Mouse (Mus musculus) forebrain, embryonic 16.5 days (tissue): ENCODE results near the gene Aplp1. TPM values are rescaled to one million over a fixed set of nuclear protein-coding genes. Genes with fewer than 3 reads are reported as not detected.

Experiments used
- ATAC-seq: fragments of 200-750 bp; cut with Nextera tagmentation; 2 replicates; pipeline ENCODE4 v1.8.0; 2017; ENCODE audit warnings: mild to moderate bottlenecking, moderate library complexity
- H3K27ac ChIP-seq: fragments of 300-500 bp; sonication (generic); 2 replicates; pipeline ENCODE4 v1.5.1; 2014; ENCODE audit warnings: low read length, control low read depth
- H3K27me3 ChIP-seq: fragments of 300-500 bp; sonication (generic); replicated peaks from 2 replicates; pipeline ENCODE4 v1.6.1; 2014; ENCODE audit warnings: low read length; ENCODE audit not compliant: control insufficient read depth, insufficient read depth
- H3K36me3 ChIP-seq: fragments of 300-500 bp; sonication (generic); 2 replicates; pipeline ENCODE4 v1.6.1; 2014; ENCODE audit not compliant: control insufficient read depth, insufficient read depth
- H3K4me1 ChIP-seq: fragments of 300-500 bp; sonication (generic); replicated peaks from 2 replicates; pipeline ENCODE4 v1.6.1; 2014; ENCODE audit warnings: low read length; ENCODE audit not compliant: control insufficient read depth, insufficient read depth
- H3K4me2 ChIP-seq: fragments of 300-500 bp; sonication (generic); 2 replicates; pipeline ENCODE4 v1.6.1; 2014; ENCODE audit warnings: mild to moderate bottlenecking, low read length, control low read depth
- H3K4me3 ChIP-seq: fragments of 300-500 bp; sonication (generic); replicated peaks from 2 replicates; pipeline ENCODE4 v1.5.1; 2014; ENCODE audit warnings: mild to moderate bottlenecking, low read length, control low read depth
- H3K9ac ChIP-seq: fragments of 300-500 bp; sonication (generic); replicated peaks from 2 replicates; pipeline ENCODE4 v1.6.1; 2014; ENCODE audit warnings: low read depth, low read length, control low read depth
- H3K9me3 ChIP-seq: fragments of 300-500 bp; sonication (generic); 2 replicates; pipeline ENCODE4 v1.6.1; 2016; ENCODE audit warnings: low read length; ENCODE audit not compliant: control insufficient read depth
- WGBS: fragments of 180-500 bp; shearing (Covaris S2); extraction: QIAGEN DNeasy Blood & Tissue Kit; methylation state at CpG from one replicate; pipeline ENCODE4 v1.1.7; 2014; 5-methylcytosine and 5-hydroxymethylcytosine counted together
- polyA plus RNA-seq: library from polyadenylated mRNA; unstranded; fragments of >200 nt; fragmentation: Nextera tagmentation; extraction: Ambion mirVana; gene quantifications from 2 replicates; pipeline ENCODE4 v1.2.1, GENCODE M21; 2015

Gene Aplp1
- polyA plus RNA-seq, 1 experiment from 2014 or later, result 649 TPM

DNA sequence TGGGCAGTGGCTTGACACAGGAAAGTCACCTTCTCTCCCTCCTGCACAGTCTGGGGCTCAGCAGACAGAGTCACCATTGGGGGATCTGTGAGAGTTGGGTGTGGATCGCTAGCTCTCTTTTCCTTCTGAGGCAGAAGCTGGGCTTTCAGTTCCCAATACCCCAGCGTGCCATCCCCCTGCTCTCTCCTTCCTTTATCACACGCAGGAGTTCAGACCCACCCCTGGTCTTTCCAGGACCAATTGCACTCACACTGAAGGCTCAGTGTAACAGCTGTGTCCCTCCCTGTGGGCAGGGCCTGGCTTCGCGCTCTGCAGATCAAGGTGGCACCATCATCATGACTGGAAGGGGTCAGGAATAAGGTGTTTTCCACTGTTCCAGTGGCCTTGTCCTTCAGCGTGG is 8.9 kb upstream of the Aplp1 start:
- no peak overlapping the region for H3K27ac ChIP-seq
- no peaks in the 10 kb centered on the region for H3K36me3 ChIP-seq
- no peak overlapping the region for H3K4me2 ChIP-seq
- ATAC-seq, result no peak
- under 1% methylated on average over 6 of the region's 6 CpGs for WGBS
- H3K9me3 ChIP-seq, result 0 out of 2 replicates have a peak, but pooled peaks cover 2% of the 10 kb centered on the region
- peaks cover 13% of the 10 kb centered on the region for H3K4me1 ChIP-seq
- H3K9ac ChIP-seq, result no peak overlapping the region
- H3K27me3 ChIP-seq, result peaks cover 52% of the 10 kb centered on the region
- H3K4me3 ChIP-seq, result no peak overlapping the region

DNA sequence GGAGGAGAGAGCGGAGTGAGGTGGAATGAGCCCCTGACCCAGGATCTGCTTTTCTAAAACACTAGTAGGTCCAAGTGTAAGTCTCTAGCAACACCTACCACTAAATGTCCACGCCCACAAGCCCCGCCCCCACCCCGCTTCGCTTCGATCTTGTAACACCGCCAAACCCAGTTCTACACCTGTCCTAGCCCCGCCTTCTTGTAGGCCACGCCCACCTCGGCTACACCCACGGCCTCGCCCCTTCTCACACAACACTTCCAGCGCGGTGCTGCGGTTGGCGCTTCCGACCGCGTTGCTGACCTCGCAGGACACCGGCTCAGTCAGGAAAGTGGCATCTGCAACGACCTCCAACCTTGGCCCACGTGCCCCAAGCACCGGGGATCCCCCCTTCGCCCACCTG is 8.4 kb upstream of the Aplp1 start:
- Histone ChIP-seq H3K27me3 (peaks cover 49% of the 10 kb centered on the region), H3K4me2 (no peak overlapping the region), H3K4me1 (peaks cover 13% of the 10 kb centered on the region), H3K36me3 (no peaks in the 10 kb centered on the region), H3K27ac (no peak overlapping the region), H3K9me3 (0 out of 2 replicates have a peak, but pooled peaks cover 2% of the 10 kb centered on the region), H3K9ac (no peak overlapping the region), H3K4me3 (no peak overlapping the region)
- ATAC-seq, result no peak
- under 1% methylated on average over 25 of the region's 25 CpGs for WGBS

DNA sequence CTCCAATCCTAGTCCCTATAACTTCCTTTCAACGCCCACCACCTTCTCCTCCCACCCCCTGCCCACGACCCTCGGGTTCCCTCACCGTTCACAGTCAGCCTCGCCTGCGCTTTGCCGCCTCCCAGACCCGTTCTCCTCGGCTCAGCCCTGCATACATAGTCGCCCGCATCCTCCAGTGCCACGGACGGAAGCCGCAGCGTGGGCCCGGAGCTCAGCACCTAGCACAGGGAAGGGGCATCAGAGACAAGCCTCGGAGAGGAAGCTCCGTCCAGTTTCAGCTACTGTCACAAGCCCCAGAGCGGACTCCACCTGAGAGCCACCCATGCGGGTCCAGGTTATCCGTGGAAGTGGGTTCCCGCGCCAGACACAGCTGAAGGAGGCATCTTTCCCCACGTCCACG is 8.0 kb upstream of the Aplp1 start:
- H3K4me3 ChIP-seq, result no peak overlapping the region
- no peak overlapping the region for H3K9ac ChIP-seq
- WGBS, result 13% methylated on average over 25 of the region's 25 CpGs
- no peak overlapping the region for H3K27ac ChIP-seq
- 0 out of 2 replicates have a peak, but pooled peaks cover 2% of the 10 kb centered on the region for H3K9me3 ChIP-seq
- peaks cover 45% of the 10 kb centered on the region for H3K27me3 ChIP-seq
- H3K4me2 ChIP-seq, result no peak overlapping the region
- no peak for ATAC-seq
- no peaks in the 10 kb centered on the region for H3K36me3 ChIP-seq
- H3K4me1 ChIP-seq, result peaks cover 13% of the 10 kb centered on the region

DNA sequence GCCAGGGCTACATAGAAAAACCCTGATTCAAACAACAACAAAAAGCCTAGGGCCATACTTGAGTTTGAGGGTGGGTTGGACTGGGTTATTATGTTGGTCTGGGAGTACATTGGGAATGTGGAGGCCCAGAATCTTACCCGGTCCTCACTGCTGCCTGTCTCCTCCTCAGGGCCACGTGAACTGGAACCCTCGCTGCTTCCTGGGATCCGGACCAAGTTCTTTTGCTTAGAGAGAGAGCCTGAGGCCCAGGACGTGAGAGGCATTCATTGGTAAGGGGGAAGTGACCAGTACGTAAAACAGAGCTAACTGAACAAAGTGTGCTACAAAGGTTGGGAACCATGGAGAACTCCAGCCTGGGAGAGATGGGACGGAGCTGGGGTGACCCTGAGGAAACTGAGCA is 4.9 kb upstream of the Aplp1 start:
- no peaks in the 10 kb centered on the region for H3K9me3 ChIP-seq
- H3K9ac ChIP-seq, result no peak overlapping the region
- ATAC-seq, result no peak
- WGBS, result 69% methylated on average over 7 of the region's 7 CpGs
- peaks cover 7% of the 10 kb centered on the region for H3K4me1 ChIP-seq
- peaks cover 29% of the 10 kb centered on the region for H3K27me3 ChIP-seq
- no peak overlapping the region for H3K27ac ChIP-seq
- no peaks in the 10 kb centered on the region for H3K36me3 ChIP-seq
- H3K4me2 ChIP-seq, result no peak overlapping the region
- H3K4me3 ChIP-seq, result no peak overlapping the region

DNA sequence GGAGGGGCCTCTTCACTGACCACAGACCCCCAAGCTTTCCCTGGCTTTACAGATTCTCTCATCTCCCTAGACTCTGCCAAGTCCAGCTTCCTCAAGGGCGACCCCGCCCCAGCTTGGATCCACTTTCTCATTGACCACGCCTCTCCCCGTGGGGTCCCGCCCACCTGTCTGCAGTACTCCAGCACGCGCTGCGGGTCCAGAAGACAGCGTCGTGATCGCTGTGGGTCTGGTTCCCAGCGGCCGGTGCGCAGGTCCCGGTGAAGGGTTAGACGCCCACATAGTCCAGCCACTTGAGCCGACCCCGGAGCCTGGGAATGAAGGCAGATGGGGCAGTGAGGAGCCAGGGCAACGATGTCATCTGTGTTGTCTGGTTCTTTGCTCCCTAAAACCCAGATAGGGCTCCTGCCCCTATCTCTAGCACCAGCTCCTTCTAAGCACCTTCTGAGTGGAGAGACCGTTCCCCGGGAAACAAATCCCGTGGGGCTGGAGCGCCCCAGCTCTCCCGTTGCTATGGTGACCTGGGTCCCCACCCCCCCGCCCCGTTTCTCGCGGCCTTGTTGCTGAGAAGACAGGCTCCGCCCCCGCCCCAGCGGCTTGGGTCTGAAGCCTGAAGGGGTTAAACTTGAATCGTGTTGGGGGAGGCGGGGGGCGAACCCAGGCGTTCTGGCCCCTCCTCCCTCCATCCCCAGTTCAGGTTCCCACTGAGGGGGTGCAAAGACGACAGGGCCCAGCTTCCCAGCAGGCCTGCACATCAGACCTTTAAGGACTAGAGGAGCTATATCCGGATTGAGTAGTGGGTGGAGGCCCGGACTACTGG is 973 bp downstream of the Aplp1 start:
- ATAC-seq, result peak; percentile 66
- H3K27ac ChIP-seq, result peak overlapping the region; percentile 95
- H3K4me1 ChIP-seq, result peaks cover 31% of the 10 kb centered on the region
- peak overlapping the region; percentile 94 for H3K4me3 ChIP-seq
- WGBS, result under 1% methylated on average over 37 of the region's 38 CpGs
- H3K4me2 ChIP-seq, result peak overlapping the region; percentile 93
- H3K36me3 ChIP-seq, result peaks cover 23% of the 10 kb centered on the region
- no peaks in the 10 kb centered on the region for H3K9me3 ChIP-seq
- H3K27me3 ChIP-seq, result no peaks in the 10 kb centered on the region
- peak overlapping the region; percentile 96 for H3K9ac ChIP-seq

DNA sequence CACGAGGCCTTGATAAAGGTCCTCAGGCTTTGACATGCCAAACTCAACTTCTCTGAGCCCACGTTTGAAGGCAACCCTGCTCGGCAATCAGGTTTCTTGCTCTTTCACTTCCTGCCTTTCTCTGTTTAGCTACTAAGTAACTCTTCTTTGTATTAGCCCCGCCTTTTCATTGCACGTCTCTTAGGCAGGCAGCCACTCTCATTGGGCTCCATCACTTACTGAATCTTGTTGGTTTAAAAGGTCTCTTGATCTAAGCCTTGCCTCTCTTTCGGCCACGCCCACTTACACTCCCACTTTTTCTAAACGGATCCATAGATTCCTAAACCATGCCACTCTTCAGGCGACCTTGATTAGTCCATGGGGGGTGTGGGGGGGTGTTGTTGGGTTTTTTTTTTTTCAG is 1.6 kb downstream of the Aplp1 start:
- H3K27me3 ChIP-seq, result no peaks in the 10 kb centered on the region
- H3K27ac ChIP-seq, result no peak overlapping the region; the same call in 1 of the 2 replicates
- H3K4me2 ChIP-seq, result peak overlapping the region; percentile 93
- peak overlapping the region; percentile 94 for H3K4me3 ChIP-seq
- no peak for ATAC-seq
- peaks cover 23% of the 10 kb centered on the region for H3K36me3 ChIP-seq
- H3K4me1 ChIP-seq, result peaks cover 31% of the 10 kb centered on the region
- no peak overlapping the region for H3K9ac ChIP-seq
- H3K9me3 ChIP-seq, result no peaks in the 10 kb centered on the region
- whole genome bisulfite sequencing, result 18% methylated on average over 9 of the region's 9 CpGs

DNA sequence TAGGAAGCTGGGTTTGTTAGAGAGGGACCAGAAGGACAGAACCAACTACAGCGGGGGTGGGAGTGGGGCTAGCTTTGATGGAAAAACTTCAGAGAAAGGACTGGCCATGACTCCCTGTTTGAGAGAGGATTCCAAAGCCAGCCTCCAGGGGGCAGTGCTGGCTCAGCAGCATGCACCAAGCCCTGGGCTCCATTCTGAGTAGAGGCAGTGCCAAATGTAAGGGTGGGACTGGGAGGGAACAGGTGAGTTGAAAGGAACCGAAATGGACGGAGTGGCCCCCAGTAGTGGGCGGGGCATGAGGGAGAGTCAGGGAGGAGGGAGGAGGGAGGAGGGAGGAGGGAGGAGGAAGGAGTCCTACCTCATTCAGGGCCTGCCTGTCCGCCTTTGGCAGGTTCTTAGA is 4.6 kb downstream of the Aplp1 start:
- H3K36me3 ChIP-seq, result peaks cover 33% of the 10 kb centered on the region
- ATAC-seq, result no peak
- WGBS, result 11% methylated on average over 4 of the region's 5 CpGs
- no peak overlapping the region for H3K4me2 ChIP-seq
- peaks cover 25% of the 10 kb centered on the region for H3K4me1 ChIP-seq
- H3K27ac ChIP-seq, result no peak overlapping the region
- H3K9ac ChIP-seq, result no peak overlapping the region
- no peaks in the 10 kb centered on the region for H3K9me3 ChIP-seq
- H3K27me3 ChIP-seq, result no peaks in the 10 kb centered on the region
- no peak overlapping the region for H3K4me3 ChIP-seq

DNA sequence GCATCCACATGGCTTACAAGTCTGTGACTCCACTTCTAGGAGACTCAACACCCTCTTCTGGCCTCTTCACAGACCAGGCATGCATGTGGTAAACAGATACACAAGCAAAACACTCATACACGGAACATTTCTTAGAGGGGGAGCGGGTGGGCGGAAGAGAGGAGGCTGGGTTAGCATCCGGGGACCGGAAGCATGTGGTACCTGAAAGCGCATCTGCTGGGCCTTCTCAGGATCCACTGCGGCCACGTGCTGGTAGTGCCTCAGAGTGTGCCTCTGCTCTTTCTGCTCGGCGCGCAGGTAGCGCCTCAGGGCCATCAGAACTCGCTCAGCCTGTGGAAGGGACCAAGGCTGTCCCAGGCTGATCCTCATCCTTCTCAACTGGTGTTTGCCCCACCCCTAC is 5.6 kb downstream of the Aplp1 start:
- Histone ChIP-seq H3K27me3 (no peaks in the 10 kb centered on the region), H3K9me3 (no peaks in the 10 kb centered on the region), H3K4me3 (no peak overlapping the region), H3K4me1 (peaks cover 25% of the 10 kb centered on the region), H3K36me3 (peaks cover 41% of the 10 kb centered on the region), H3K9ac (no peak overlapping the region), H3K4me2 (no peak overlapping the region), H3K27ac (no peak overlapping the region)
- ATAC-seq, result no peak
- WGBS, result 82% methylated on average over 13 of the region's 13 CpGs

DNA sequence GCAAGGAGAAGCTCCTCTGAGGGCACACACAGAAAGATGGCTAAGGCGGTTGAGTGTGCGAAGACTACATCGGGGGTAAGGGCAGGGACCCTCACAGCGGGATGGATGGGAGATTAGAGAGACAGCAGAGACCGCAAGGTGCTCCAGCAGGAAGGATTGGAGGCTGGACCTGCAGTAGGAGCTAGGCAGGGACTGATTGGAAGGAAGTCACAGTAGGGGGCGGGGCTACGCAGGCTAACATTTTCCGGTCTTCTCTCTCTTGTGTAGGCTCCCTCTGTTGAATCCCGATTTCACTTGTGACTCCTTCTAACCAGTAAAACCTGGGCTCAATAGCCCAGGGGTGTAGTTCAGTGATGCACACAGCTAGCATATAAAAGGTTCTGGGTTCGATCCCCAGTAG is 8.5 kb downstream of the Aplp1 start:
- 21% methylated on average over 10 of the region's 10 CpGs for WGBS
- Histone ChIP-seq H3K4me1 (0 out of 2 replicates have a peak, but pooled peaks cover 2% of the 10 kb centered on the region), H3K27ac (no peak overlapping the region), H3K9ac (no peak overlapping the region), H3K27me3 (no peaks in the 10 kb centered on the region), H3K4me3 (no peak overlapping the region), H3K4me2 (no peak overlapping the region), H3K9me3 (no peaks in the 10 kb centered on the region), H3K36me3 (peaks cover 36% of the 10 kb centered on the region)
- ATAC-seq, result no peak
